Mouse (Mus musculus) midbrain, embryonic 13.5 days (tissue): ENCODE data around the gene Polr3c. TPM values are rescaled to one million over a fixed set of nuclear protein-coding genes. Genes with fewer than 3 reads are reported as not detected.

Source experiments
- ATAC-seq: fragments of 200-750 bp; cut with Nextera tagmentation; 2 replicates; pipeline ENCODE4 v1.8.0; 2017; ENCODE audit warnings: mild to moderate bottlenecking, moderate TSS enrichment, moderate library complexity
- H3K27ac ChIP-seq: fragments of 300-500 bp; sonication (generic); 2 replicates; pipeline ENCODE4 v1.5.1; 2015; ENCODE audit warnings: inconsistent platforms, mild to moderate bottlenecking, moderate library complexity
- H3K27me3 ChIP-seq: fragments of 300-500 bp; sonication (generic); 2 replicates; pipeline ENCODE4 v1.6.1; 2015; ENCODE audit warnings: mild to moderate bottlenecking, inconsistent platforms
- H3K36me3 ChIP-seq: fragments of 300-500 bp; sonication (generic); 2 replicates; pipeline ENCODE4 v1.6.1; 2015; ENCODE audit warnings: mild to moderate bottlenecking, inconsistent platforms
- H3K4me1 ChIP-seq: fragments of 300-500 bp; sonication (generic); replicated peaks from 2 replicates; pipeline ENCODE4 v1.6.1; 2015; ENCODE audit warnings: inconsistent platforms
- H3K4me2 ChIP-seq: fragments of 300-500 bp; sonication (generic); replicated peaks from 2 replicates; pipeline ENCODE4 v1.6.1; 2015; ENCODE audit warnings: moderate library complexity, mild to moderate bottlenecking, inconsistent platforms
- H3K4me3 ChIP-seq: fragments of 300-500 bp; sonication (generic); replicated peaks from 2 replicates; pipeline ENCODE4 v1.5.1; 2015; ENCODE audit warnings: mild to moderate bottlenecking, inconsistent platforms
- H3K9ac ChIP-seq: fragments of 300-500 bp; sonication (generic); replicated peaks from 2 replicates; pipeline ENCODE4 v1.6.1; 2015; ENCODE audit warnings: mild to moderate bottlenecking, inconsistent platforms
- H3K9me3 ChIP-seq: fragments of 300-500 bp; sonication (generic); 2 replicates; pipeline ENCODE4 v1.6.1; 2016; ENCODE audit warnings: mild to moderate bottlenecking, inconsistent platforms
- WGBS: fragments of 180-500 bp; shearing (Covaris S2); methylation state at CpG from one replicate; pipeline ENCODE4 v1.1.7; 2015; 5-methylcytosine and 5-hydroxymethylcytosine counted together
- polyA plus RNA-seq: library from polyadenylated mRNA; unstranded; fragments of >200 nt; fragmentation: Nextera tagmentation; extraction: Ambion mirVana; gene quantifications from 2 replicates; pipeline ENCODE4 v1.2.1, GENCODE M21; 2015

Gene Polr3c
- polyA plus RNA-seq, 1 experiment from 2014 or later, result 38.8 TPM

DNA sequence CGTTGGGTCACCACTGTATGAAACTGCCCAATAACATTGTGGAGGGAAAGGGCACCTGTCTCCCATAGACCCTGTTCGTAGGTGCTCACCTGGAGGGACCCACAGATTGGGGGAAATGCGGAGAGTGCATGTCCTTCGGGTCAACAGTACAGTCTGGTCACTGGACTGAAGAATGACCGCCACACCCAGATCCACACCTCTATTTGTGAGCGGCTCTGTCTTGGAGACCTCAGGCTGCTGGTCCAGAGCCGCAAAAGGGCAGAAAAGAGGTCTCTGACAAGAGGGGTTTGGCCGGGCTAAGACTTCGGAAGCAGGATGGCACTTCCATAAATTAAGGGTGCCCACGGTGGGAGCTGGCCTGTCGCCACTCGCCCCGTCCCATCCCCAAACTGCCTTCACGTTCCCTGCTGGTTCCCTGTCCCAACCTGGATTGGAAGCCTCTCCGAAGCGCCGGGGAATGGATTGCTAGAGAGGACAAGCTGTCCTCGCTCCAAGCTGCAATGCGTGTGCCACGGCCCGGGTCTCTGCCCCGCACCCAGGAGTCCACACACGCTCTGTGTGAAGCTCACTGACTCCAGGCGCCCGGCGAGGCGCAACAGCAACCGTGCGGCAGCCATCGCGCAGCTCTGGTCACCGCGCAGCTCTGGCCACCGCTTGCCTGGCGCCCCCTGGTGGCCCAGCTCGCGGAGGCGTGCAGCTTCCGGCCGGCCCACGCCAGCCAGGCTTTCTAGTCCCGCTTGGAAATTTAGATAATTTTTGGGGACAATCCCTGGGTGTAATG, 19.3 kb downstream of the Polr3c start, which contains the start of gene Nudt17:
Nudt17 (minus strand) TSS at position 660 of the 781 bp plus-strand sequence.
- Histone ChIP-seq H3K27ac (no peak within 1 kb of the TSS), H3K4me3 (peak within 1 kb of the TSS; percentile 53), H3K9ac (peak within 1 kb of the TSS; percentile 81), H3K9me3 (no peaks in the 10 kb centered on the region), H3K27me3 (peaks cover 12% of the 10 kb centered on the region), H3K4me1 (peaks cover 9% of the 10 kb centered on the region; the same call in 1 of the 2 replicates), H3K36me3 (peaks cover 65% of the 10 kb centered on the region), H3K4me2 (peak within 1 kb of the TSS; percentile 92)
- peak; percentile 91 for ATAC-seq
- WGBS, result 5% methylated on average over 42 of the region's 42 CpGs

DNA sequence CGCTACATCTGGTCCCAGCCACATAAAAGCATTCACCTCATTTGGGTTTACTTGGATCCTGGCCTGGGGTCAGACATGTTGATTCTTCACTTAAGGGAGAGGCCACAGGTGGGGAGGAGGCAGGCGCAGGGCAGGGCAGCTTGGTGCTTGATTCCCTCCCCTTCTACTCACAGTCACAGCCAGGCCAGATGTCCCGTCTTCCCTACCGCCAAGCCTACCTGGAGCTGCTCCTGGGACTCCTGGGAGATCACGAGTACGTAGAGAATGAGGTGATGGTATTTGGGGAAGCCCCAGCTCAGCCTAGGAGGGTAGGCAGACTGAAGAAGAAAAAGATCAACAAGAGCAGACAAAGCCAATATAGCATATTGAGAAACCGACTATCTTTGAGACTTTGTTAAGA, 20.4 kb downstream of the Polr3c start:
- H3K27ac ChIP-seq, result no peak overlapping the region
- no peak overlapping the region for H3K9ac ChIP-seq
- ATAC-seq, result no peak
- H3K27me3 ChIP-seq, result peaks cover 12% of the 10 kb centered on the region
- H3K4me3 ChIP-seq, result no peak overlapping the region
- no peak overlapping the region for H3K4me2 ChIP-seq
- WGBS, result 78% methylated on average over 7 of the region's 7 CpGs
- no peaks in the 10 kb centered on the region for H3K9me3 ChIP-seq
- peaks cover 9% of the 10 kb centered on the region; the same call in 1 of the 2 replicates for H3K4me1 ChIP-seq
- H3K36me3 ChIP-seq, result peaks cover 63% of the 10 kb centered on the region

- H3K27me3 ChIP-seq, result peaks cover 12% of the 10 kb centered on the region
- peaks cover 63% of the 10 kb centered on the region for H3K36me3 ChIP-seq
- ATAC-seq, result no peak
- no peak overlapping the region for H3K4me2 ChIP-seq
- no peaks in the 10 kb centered on the region for H3K9me3 ChIP-seq
- H3K9ac ChIP-seq, result no peak overlapping the region
- peaks cover 9% of the 10 kb centered on the region; the same call in 1 of the 2 replicates for H3K4me1 ChIP-seq
- no peak overlapping the region for H3K4me3 ChIP-seq
- 91% methylated on average over 11 of the region's 11 CpGs for WGBS
- no peak overlapping the region for H3K27ac ChIP-seq
Measured at GRCm38 (mm10) chr3:96706217-96706616, 21.2 kb downstream of the Polr3c start.

DNA sequence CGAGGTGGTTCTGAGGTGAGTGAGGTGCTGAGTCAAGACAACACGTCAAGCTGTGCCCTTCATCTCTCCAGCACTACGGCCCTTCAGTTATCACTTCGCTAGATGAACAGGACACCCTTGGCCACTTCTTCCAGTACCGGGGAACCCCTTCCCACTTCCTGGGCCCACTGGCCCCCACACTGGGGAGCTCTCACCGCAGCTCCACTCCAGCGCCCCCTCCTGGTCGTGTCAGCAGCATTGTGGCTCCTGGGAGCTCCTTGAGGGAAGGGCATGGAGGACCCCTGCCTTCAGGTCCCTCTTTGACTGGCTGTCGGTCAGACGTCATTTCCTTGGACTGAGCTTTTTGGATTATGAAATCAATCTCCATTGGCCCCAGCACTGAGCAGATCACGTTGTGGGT, 22.6 kb downstream of the Polr3c start:
- no peak overlapping the region for H3K4me3 ChIP-seq
- H3K27me3 ChIP-seq, result peaks cover 12% of the 10 kb centered on the region
- WGBS, result 71% methylated on average over 11 of the region's 11 CpGs
- no peak overlapping the region for H3K27ac ChIP-seq
- no peak overlapping the region for H3K9ac ChIP-seq
- no peak overlapping the region for H3K4me2 ChIP-seq
- H3K9me3 ChIP-seq, result no peaks in the 10 kb centered on the region
- no peak for ATAC-seq
- H3K4me1 ChIP-seq, result peaks cover 9% of the 10 kb centered on the region; the same call in 1 of the 2 replicates
- peaks cover 61% of the 10 kb centered on the region for H3K36me3 ChIP-seq

DNA sequence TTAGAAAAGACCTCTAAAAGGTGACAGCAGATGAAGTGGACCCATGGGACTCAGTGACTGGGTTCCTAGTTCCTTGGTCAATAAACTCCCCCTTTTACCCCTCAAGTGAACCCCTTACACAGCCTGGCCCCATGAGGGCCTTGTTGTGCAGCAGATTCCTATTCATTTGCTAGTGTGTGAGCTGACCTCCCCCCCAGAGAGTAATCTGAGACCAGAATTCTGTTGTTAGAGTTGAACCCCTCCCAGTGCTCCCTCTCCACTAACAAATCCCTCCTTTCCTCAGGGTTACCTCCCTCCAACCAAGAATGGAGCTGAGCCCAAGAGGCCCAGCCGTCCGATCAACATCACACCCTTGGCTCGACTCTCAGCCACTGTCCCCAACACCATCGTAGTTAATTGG, 26.4 kb downstream of the Polr3c start:
- no peaks in the 10 kb centered on the region for H3K27me3 ChIP-seq
- peaks cover 63% of the 10 kb centered on the region for H3K36me3 ChIP-seq
- no peak overlapping the region for H3K9ac ChIP-seq
- H3K4me3 ChIP-seq, result no peak overlapping the region
- ATAC-seq, result no peak
- no peak overlapping the region for H3K27ac ChIP-seq
- WGBS, result 89% methylated on average over 4 of the region's 4 CpGs
- no peak overlapping the region for H3K4me2 ChIP-seq
- H3K4me1 ChIP-seq, result peaks cover 21% of the 10 kb centered on the region
- H3K9me3 ChIP-seq, result no peaks in the 10 kb centered on the region

DNA sequence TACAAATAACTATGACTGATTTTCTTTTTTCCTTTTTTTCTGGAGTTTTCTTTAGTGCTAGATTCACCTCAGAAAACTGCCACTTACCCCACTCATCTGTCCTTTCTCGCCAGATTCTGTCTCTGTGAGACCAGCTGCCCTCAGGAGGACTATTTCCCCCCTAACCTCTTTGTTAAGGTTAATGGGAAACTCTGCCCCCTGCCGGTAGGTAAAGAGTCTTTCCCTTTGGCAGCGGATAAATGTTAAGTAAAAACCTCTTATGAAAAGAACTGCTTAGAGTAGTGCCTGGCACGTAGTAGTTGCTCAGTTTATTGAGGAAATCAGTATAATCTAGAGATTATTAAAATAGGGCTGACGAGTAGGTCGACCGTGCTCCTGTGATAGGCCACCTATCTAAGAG, 27.1 kb downstream of the Polr3c start:
- WGBS, result 52% methylated on average over 7 of the region's 7 CpGs
- no peak for ATAC-seq
- H3K4me1 ChIP-seq, result peaks cover 26% of the 10 kb centered on the region
- peaks cover 57% of the 10 kb centered on the region for H3K36me3 ChIP-seq
- no peak overlapping the region for H3K4me3 ChIP-seq
- no peak overlapping the region for H3K27ac ChIP-seq
- H3K9ac ChIP-seq, result no peak overlapping the region
- no peaks in the 10 kb centered on the region for H3K9me3 ChIP-seq
- H3K4me2 ChIP-seq, result no peak overlapping the region
- H3K27me3 ChIP-seq, result no peaks in the 10 kb centered on the region

GRCm38 (mm10) chr3:96698993-96699690, 28.3 kb downstream of the Polr3c start:
- 57% methylated on average over 19 of the region's 19 CpGs for WGBS
- no peak for ATAC-seq
- no peak overlapping the region for H3K4me2 ChIP-seq

GRCm38 (mm10) chr3:96696766-96697732, 30.4 kb downstream of the Polr3c start:
- under 1% methylated on average over 77 of the region's 85 CpGs for WGBS
- H3K4me3 ChIP-seq, result peak overlapping the region; percentile 82
- peak; percentile 91 for ATAC-seq
- peaks cover 26% of the 10 kb centered on the region for H3K4me1 ChIP-seq
- peak overlapping the region; percentile 78 for H3K4me2 ChIP-seq
- 0 out of 2 replicates have a peak, but pooled peaks cover 3% of the 10 kb centered on the region for H3K27me3 ChIP-seq
- peak overlapping the region; percentile 92 for H3K27ac ChIP-seq
- H3K9me3 ChIP-seq, result no peaks in the 10 kb centered on the region
- peak overlapping the region; percentile 88 for H3K9ac ChIP-seq
- H3K36me3 ChIP-seq, result peaks cover 26% of the 10 kb centered on the region

More at GRCm38 (mm10) chr3:96698993-96699690, 28.3 kb downstream of the Polr3c start:
- H3K9ac ChIP-seq, result no peak overlapping the region
- H3K36me3 ChIP-seq, result peaks cover 44% of the 10 kb centered on the region
- H3K4me3 ChIP-seq, result no peak overlapping the region
- H3K4me1 ChIP-seq, result peaks cover 26% of the 10 kb centered on the region
- no peak overlapping the region for H3K27ac ChIP-seq
- H3K27me3 ChIP-seq, result no peaks in the 10 kb centered on the region
- no peaks in the 10 kb centered on the region for H3K9me3 ChIP-seq

DNA sequence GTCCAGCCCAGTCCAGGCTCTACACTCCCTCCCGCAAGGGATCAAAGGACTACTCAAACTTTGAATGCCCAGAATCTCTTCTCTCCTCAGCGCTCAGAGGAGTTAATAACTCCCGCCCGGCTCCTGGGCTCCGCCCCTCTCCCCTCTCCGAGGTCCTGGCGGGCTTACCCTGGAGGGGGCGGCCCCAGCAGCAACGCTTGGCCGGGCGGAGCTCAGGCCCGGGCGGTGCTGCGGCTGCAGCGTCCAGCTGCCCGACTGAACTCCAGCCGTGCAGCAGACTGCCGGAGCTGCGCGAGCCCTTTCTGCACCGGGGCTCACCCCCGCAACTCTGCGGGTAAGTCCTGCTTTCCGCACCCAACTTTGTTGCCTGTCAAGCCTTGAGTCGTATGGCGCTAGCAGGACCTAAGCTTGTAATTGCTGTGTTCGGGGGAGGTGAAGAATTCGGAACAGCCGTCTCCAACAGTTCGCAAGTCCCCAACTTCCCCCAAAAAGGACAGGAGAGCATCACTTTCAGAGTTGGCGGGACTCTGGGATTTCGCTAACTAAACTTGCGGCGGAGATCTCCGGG, 31.1 kb downstream of the Polr3c start, which contains the start of gene Pias3:
Pias3 (plus strand) TSS at position 187 of the 568 bp plus-strand sequence.
- no peaks in the 10 kb centered on the region for H3K9me3 ChIP-seq
- WGBS, result under 1% methylated on average over 35 of the region's 35 CpGs
- peaks cover 18% of the 10 kb centered on the region for H3K36me3 ChIP-seq
- peak within 1 kb of the TSS; percentile 82 for H3K4me3 ChIP-seq
- peak within 1 kb of the TSS; percentile 92 for H3K27ac ChIP-seq
- H3K27me3 ChIP-seq, result 0 out of 2 replicates have a peak, but pooled peaks cover 3% of the 10 kb centered on the region
- ATAC-seq, result peak; percentile 73
- H3K9ac ChIP-seq, result peak within 1 kb of the TSS; percentile 88
- peak within 1 kb of the TSS; percentile 78 for H3K4me2 ChIP-seq
- H3K4me1 ChIP-seq, result peaks cover 26% of the 10 kb centered on the region

GRCm38 (mm10) chr3:96693579-96693978, 33.8 kb downstream of the Polr3c start:
- 91% methylated on average over 1 of the region's 1 CpGs for WGBS
- H3K4me3 ChIP-seq, result no peak overlapping the region
- no peak for ATAC-seq
- H3K27ac ChIP-seq, result no peak overlapping the region
- peaks cover 28% of the 10 kb centered on the region for H3K4me1 ChIP-seq
- H3K36me3 ChIP-seq, result no peaks in the 10 kb centered on the region
- H3K9me3 ChIP-seq, result no peaks in the 10 kb centered on the region
- H3K4me2 ChIP-seq, result no peak overlapping the region
- H3K27me3 ChIP-seq, result 0 out of 2 replicates have a peak, but pooled peaks cover 3% of the 10 kb centered on the region
- H3K9ac ChIP-seq, result no peak overlapping the region

- H3K9me3 ChIP-seq, result no peaks in the 10 kb centered on the region
- peaks cover 19% of the 10 kb centered on the region for H3K4me1 ChIP-seq
- no peak overlapping the region for H3K27ac ChIP-seq
- 19% methylated on average over 3 of the region's 3 CpGs for WGBS
- H3K4me3 ChIP-seq, result no peak overlapping the region
- H3K36me3 ChIP-seq, result no peaks in the 10 kb centered on the region
- no peak overlapping the region for H3K9ac ChIP-seq
- no peak overlapping the region for H3K4me2 ChIP-seq
- 0 out of 2 replicates have a peak, but pooled peaks cover 8% of the 10 kb centered on the region for H3K27me3 ChIP-seq
- ATAC-seq, result no peak
Measured at GRCm38 (mm10) chr3:96692506-96692905, 34.9 kb downstream of the Polr3c start.
